Mouse (Mus musculus) ES-Bruce4 (cell line): ENCODE data around the gene Spred1. TPM values are rescaled to one million over a fixed set of nuclear protein-coding genes. Genes with fewer than 3 reads are reported as not detected.
"Not testable (repeated sequence)": the region's sequence is repeated elsewhere in the genome, so short reads cannot be mapped to it uniquely, and the experiment has no call there.

ENCODE experiments used
- H3K27ac ChIP-seq: 2 replicates; pipeline ENCODE4 v1.5.1; 2012; ENCODE audit warnings: low read length, inconsistent platforms; ENCODE audit not compliant: insufficient read depth
- H3K27me3 ChIP-seq: 2 replicates; pipeline ENCODE4 v1.6.1; 2012; ENCODE audit warnings: mild to moderate bottlenecking, low read length, inconsistent platforms; ENCODE audit not compliant: control insufficient read depth, poor library complexity, insufficient read depth, severe bottlenecking
- H3K36me3 ChIP-seq: 2 replicates; pipeline ENCODE4 v1.6.1; 2012; ENCODE audit warnings: inconsistent platforms, mild to moderate bottlenecking, low read length, moderate library complexity; ENCODE audit not compliant: control insufficient read depth, poor library complexity, insufficient read depth, severe bottlenecking
- H3K4me1 ChIP-seq: one replicate; pipeline ENCODE4 v1.8.1; 2011; ENCODE audit warnings: low read length; ENCODE audit not compliant: control insufficient read depth, insufficient read depth
- H3K4me3 ChIP-seq: 2 replicates; pipeline ENCODE4 v1.5.1; 2011; ENCODE audit warnings: low read depth, mild to moderate bottlenecking, low read length
- H3K9ac ChIP-seq: 2 replicates; pipeline ENCODE4 v1.6.1; 2012; ENCODE audit warnings: low read depth, mild to moderate bottlenecking, inconsistent platforms; ENCODE audit not compliant: poor library complexity, severe bottlenecking
- H3K9me3 ChIP-seq: replicated peaks from 2 replicates; pipeline ENCODE4 v1.6.1; 2012; ENCODE audit warnings: mild to moderate bottlenecking, low read length, inconsistent platforms; ENCODE audit not compliant: control insufficient read depth, poor library complexity, insufficient read depth, severe bottlenecking
- CTCF ChIP-seq: IDR thresholded peaks from one replicate; pipeline ENCODE4 v1.8.1; 2011; ENCODE audit warnings: low read depth, low read length
- EP300 ChIP-seq: IDR thresholded peaks from 2 replicates; pipeline ENCODE4 v1.6.1; 2011; ENCODE audit warnings: low read depth, low read length; ENCODE audit not compliant: insufficient read depth
- POLR2A ChIP-seq: IDR thresholded peaks from one replicate; pipeline ENCODE4 v1.8.1; 2011; ENCODE audit warnings: low read length; ENCODE audit not compliant: insufficient read depth
- polyA plus RNA-seq: library from polyadenylated mRNA; stranded (reverse); fragments of >200 nt; gene quantifications from 2 replicates; pipeline ENCODE4 v1.2.4, GENCODE M21; 2011; ENCODE audit warnings: low read depth; ENCODE audit not compliant: missing spikeins, insufficient read depth, insufficient read length

Spred1 gene
- polyA plus RNA-seq, 1 experiment = 43.1 TPM

DNA sequence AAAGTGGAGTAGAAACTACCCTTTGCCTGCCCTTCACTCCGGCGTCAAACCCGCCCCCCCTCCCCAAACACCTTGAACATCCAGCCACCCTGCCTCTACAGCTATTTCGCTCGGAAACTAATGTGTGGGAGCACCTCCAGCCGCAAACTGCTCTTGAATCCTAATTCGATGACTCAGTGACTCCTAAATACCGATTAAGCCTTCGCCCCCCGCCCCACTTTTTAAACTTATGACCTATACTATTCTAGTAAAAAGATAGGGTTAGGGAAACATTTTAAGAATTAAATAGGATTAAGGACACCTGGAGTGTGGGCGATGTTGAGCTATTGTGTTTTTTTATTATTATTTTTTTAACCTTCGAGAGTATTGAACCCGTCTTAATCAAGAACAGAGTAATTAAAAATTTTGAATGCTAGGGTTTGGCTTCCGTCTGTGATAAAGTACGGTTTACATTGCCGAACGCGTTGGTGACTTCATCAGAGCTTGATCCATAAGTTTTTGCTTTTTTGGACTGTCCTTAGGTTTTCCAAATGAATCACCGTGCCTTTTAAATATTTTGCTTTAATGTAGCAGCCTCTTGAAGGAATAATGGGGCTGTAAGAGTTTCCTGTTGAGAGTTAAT lies 921 bp downstream of the Spred1 start:
- TF ChIP-seq CTCF = no peak
- 0 out of 2 replicates have a peak, but pooled peaks have one; percentile 5 for TF ChIP-seq EP300
- peak overlapping the region; percentile 99 for H3K9ac ChIP-seq
- no peaks in the 10 kb centered on the region for H3K27me3 ChIP-seq
- peaks cover 1% of the 10 kb centered on the region for H3K4me1 ChIP-seq
- peak overlapping the region; percentile 64 for H3K4me3 ChIP-seq
- no peaks in the 10 kb centered on the region for H3K36me3 ChIP-seq
- H3K27ac ChIP-seq = peak overlapping the region; percentile 53
- H3K9me3 ChIP-seq = no peaks in the 10 kb centered on the region

DNA sequence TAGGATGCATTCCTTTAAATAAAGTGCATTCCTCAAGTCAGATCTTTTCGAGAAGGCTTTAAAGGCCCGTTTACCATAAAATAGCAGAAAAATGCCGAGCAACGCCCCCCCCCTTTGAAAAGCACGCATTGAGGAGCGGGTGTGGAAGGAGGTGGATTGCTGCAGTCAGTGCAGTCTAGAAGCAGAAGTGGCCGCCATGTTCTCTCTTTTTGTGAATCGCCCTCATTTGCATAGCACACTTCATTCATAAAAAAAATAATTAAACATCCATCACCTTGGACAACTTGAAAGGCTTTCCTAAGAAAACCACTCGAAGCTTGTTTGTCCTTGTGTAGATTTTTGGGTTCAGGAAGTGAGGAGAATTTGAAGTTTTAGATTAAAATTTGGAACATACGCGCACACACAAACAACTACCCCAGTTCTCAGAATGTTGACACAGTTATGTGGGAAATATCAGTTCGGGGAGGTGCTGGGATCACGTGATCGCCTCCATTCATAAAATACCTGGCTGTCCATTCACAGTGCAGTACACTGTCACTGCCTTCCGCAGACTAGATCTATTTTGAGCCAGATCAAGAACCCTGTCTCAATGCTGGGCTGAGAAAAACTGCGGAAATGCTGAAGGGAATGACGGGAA lies 1.6 kb downstream of the Spred1 start:
- no peaks in the 10 kb centered on the region for H3K27me3 ChIP-seq
- peak overlapping the region; percentile 78 for H3K4me3 ChIP-seq
- H3K9ac ChIP-seq = peak overlapping the region; percentile 99
- no peaks in the 10 kb centered on the region for H3K9me3 ChIP-seq
- no peaks in the 10 kb centered on the region for H3K36me3 ChIP-seq
- peaks cover 1% of the 10 kb centered on the region for H3K4me1 ChIP-seq
- no peak for TF ChIP-seq EP300
- no peak for TF ChIP-seq POLR2A
- no peak for TF ChIP-seq CTCF
- H3K27ac ChIP-seq = 0 out of 2 replicates have a peak overlapping the region, but pooled peaks have one; percentile 55

DNA sequence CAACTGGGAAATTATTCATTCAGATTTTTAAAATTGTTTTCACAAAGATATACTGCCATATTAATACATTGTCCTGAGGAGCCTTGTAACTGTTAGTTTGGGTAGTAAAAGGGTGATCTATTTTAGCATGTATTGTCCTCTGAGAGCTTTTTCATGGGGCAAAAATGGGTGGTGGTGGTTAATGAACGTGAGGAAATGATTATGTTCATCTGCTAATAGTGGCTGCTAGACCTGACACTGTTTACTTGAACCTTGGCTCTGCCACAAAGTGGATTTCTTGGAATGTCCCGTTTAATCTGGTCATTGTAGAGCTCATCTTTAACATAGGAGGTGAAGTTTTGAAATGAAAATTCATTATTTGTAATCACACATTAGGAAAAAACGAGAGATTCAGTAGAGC lies 2.5 kb downstream of the Spred1 start:
- Histone ChIP-seq H3K27me3 (no peaks in the 10 kb centered on the region), H3K9me3 (no peaks in the 10 kb centered on the region), H3K4me1 (peaks cover 1% of the 10 kb centered on the region), H3K27ac (no peak overlapping the region), H3K9ac (no peak overlapping the region), H3K4me3 (no peak overlapping the region), H3K36me3 (no peaks in the 10 kb centered on the region)
- TF ChIP-seq POLR2A = no peak
- TF ChIP-seq CTCF = no peak
- TF ChIP-seq EP300 = no peak

GRCm38 (mm10) chr2:117124839-117125238 lies 3.7 kb downstream of the Spred1 start:
- H3K9ac ChIP-seq = no peak overlapping the region
- H3K4me3 ChIP-seq = no peak overlapping the region
- no peaks in the 10 kb centered on the region for H3K27me3 ChIP-seq
- no peak for TF ChIP-seq CTCF
- TF ChIP-seq POLR2A = no peak
- TF ChIP-seq EP300 = no peak
- H3K36me3 ChIP-seq = no peaks in the 10 kb centered on the region
- H3K27ac ChIP-seq = no peak overlapping the region
- no peaks in the 10 kb centered on the region for H3K9me3 ChIP-seq
- peaks cover 1% of the 10 kb centered on the region for H3K4me1 ChIP-seq

DNA sequence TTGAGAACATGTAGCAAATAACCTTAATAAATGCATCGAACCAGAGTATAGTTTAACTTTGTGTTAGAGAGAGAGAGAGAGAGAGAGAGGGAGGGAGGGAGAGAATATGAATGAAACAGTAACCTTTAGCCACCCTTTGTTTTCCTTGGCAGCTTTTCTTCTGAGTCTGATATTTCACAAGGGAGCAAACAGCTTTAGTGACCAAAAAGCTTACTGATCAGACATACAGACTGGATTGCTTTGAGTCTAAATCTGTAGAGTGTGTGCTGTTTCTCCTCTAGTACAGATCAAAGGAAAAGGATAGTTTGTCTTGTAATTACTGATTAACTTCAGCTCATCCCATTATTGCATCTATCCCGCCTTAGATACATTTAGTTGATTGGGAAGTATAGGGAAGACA lies 8.0 kb downstream of the Spred1 start:
- Histone ChIP-seq H3K4me1 (peaks cover 1% of the 10 kb centered on the region), H3K4me3 (no peak overlapping the region), H3K36me3 (no peaks in the 10 kb centered on the region; the same call in 1 of the 2 replicates), H3K9me3 (no peaks in the 10 kb centered on the region), H3K9ac (no peak overlapping the region), H3K27me3 (no peaks in the 10 kb centered on the region), H3K27ac (no peak overlapping the region)
- TF ChIP-seq POLR2A (no peak), CTCF (no peak), EP300 (no peak)

- H3K9ac ChIP-seq, H3K36me3 ChIP-seq, H3K27ac ChIP-seq, H3K4me3 ChIP-seq, H3K9me3 ChIP-seq, H3K4me1 ChIP-seq, H3K27me3 ChIP-seq: not testable (repeated sequence)
Observed at GRCm38 (mm10) chr2:117131041-117131440, 9.9 kb downstream of the Spred1 start.

DNA sequence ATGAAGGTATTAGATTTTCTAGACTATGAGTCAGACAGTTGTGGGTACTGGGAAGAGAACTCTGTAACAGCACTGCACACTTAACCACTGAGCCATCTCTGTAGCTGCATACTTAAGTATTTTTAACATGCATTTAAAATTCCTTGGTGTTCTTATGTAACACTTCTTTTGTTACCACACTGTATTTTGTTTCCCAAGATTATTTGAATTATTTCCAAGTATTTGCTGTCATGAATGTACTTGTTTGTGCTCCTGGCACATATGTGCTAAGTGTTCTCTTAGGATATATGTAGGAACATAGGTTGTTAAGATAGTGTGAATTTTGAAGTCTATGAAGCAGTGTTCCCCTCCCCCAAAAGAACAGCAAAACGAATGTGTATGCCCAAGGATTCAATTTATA lies 10.7 kb downstream of the Spred1 start:
- no peak overlapping the region for H3K4me3 ChIP-seq
- TF ChIP-seq CTCF = no peak

More for the DNA sequence above, 10.7 kb downstream of the Spred1 start:
- Histone ChIP-seq H3K36me3 (no peaks in the 10 kb centered on the region; the same call in 1 of the 2 replicates), H3K27ac (no peak overlapping the region), H3K4me1 (no peaks in the 10 kb centered on the region), H3K9ac (no peak overlapping the region), H3K9me3 (no peaks in the 10 kb centered on the region), H3K27me3 (no peaks in the 10 kb centered on the region)
